Mouse (Mus musculus): ENCODE measurements around the gene B4galnt2. TPM values are rescaled to one million over a fixed set of nuclear protein-coding genes. Genes with fewer than 3 reads are reported as not detected.
"Not testable (repeated sequence)": the region's sequence is repeated elsewhere in the genome, so short reads cannot be mapped to it uniquely, and the experiment has no call there.

The B4galnt2 gene
- total RNA-seq, 1 experiment = 1.5 TPM

DNA sequence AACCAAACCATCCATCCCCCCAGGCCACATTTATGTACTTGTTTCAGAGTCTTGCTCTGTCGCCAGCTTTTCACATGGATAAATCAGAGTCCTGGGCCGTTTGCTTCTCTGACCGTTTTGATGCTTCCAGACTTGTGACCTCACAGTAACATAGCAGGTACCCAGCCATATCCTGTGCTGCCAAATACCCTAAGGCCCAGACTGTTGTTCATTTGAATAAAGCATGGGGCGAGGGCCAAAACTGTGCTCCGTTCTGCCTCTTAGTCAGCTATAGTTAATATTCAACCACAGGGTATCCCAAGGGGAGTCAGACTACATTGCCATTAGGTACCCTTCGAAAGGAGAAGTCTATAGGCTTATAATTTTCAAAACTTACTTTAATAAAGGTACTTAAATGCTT is 21.7 kb upstream of the B4galnt2 start:
- H3K27ac ChIP-seq (ENCODE audit: insufficient read depth, low read depth, low read length, poor library complexity, severe bottlenecking) = no peak overlapping the region
- H3K4me1 ChIP-seq (ENCODE audit: control insufficient read depth in 2 of 2, insufficient read depth in 2 of 2, low read length in 2 of 2, poor library complexity in 1 of 2) = peaks cover 0 to 7% of the 10 kb centered on the region in 2 experiments; a peak in 1 of 4 replicates
- no peak overlapping the region for H3K9ac ChIP-seq (ENCODE audit: insufficient read depth, low read depth, low read length, poor library complexity, severe bottlenecking)
- no peak for TF ChIP-seq ZNF384 (IDR thresholded peaks at IDR 0.05; ENCODE audit: low read depth, low read length)
- no peak for TF ChIP-seq CHD2 (IDR thresholded peaks at IDR 0.05; ENCODE audit: low read depth, low read length)
- TF ChIP-seq ZC3H11A (IDR thresholded peaks at IDR 0.05; ENCODE audit: borderline replicate concordance, low read depth, low read length) = no peak
- no peak for TF ChIP-seq HCFC1 (IDR thresholded peaks at IDR 0.05; ENCODE audit: borderline replicate concordance, insufficient read depth, low read length)
- TF ChIP-seq MAFK (IDR thresholded peaks at IDR 0.05; ENCODE audit: insufficient read depth, low read depth, low read length) = no peak
- in situ Hi-C loops (cut with MboI; ENCODE audit: low sequenced_read_pairs in 2 of 2, unreplicated experiment in 2 of 2) = no loop called here
- H3K9me3 ChIP-seq (ENCODE audit: control insufficient read depth, insufficient read depth, low read depth, low read length) = no peaks in the 10 kb centered on the region
- H3K36me3 ChIP-seq (ENCODE audit: control insufficient read depth, insufficient read depth, low read length, poor library complexity, severe bottlenecking) = no peaks in the 10 kb centered on the region
- no peak overlapping the region for H3K4me3 ChIP-seq (ENCODE audit: insufficient read depth in 1 of 2, low read depth in 1 of 2, low read length in 2 of 2, poor library complexity in 1 of 2, severe bottlenecking in 1 of 2)
- DNase-seq (ENCODE audit: low read depth, low spot score) = no peak

DNA sequence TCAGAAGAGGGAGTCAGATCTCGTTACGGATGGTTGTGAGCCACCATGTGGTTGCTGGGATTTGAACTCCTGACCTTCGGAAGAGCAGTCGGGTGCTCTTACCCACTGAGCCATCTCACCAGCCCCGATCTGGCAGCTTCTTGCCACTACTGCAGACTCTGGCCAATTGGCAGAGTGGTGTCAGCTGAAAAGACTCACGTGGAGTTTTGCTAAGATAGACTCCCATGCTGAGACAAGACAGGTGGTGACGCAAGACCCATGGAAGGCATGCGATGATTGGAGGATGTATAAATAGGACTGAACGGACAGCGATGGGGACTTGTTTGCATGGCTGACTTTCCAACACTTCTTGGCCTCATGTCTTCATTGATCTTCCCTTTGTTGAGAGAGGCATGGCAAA is 17.5 kb upstream of the B4galnt2 start:
- H3K9ac ChIP-seq (ENCODE audit: insufficient read depth, low read depth, low read length, poor library complexity, severe bottlenecking); in situ Hi-C loops (cut with MboI; ENCODE audit: low sequenced_read_pairs in 2 of 2, unreplicated experiment in 2 of 2); H3K27ac ChIP-seq (ENCODE audit: insufficient read depth, low read depth, low read length, poor library complexity, severe bottlenecking); H3K9me3 ChIP-seq (ENCODE audit: control insufficient read depth, insufficient read depth, low read depth, low read length); H3K4me3 ChIP-seq (ENCODE audit: insufficient read depth in 1 of 2, low read depth in 1 of 2, low read length in 2 of 2, poor library complexity in 1 of 2, severe bottlenecking in 1 of 2); H3K36me3 ChIP-seq (ENCODE audit: control insufficient read depth, insufficient read depth, low read length, poor library complexity, severe bottlenecking); H3K4me1 ChIP-seq (ENCODE audit: control insufficient read depth in 2 of 2, insufficient read depth in 2 of 2, low read length in 2 of 2, poor library complexity in 1 of 2); DNase-seq (ENCODE audit: low read depth, low spot score): not testable (repeated sequence)

DNA sequence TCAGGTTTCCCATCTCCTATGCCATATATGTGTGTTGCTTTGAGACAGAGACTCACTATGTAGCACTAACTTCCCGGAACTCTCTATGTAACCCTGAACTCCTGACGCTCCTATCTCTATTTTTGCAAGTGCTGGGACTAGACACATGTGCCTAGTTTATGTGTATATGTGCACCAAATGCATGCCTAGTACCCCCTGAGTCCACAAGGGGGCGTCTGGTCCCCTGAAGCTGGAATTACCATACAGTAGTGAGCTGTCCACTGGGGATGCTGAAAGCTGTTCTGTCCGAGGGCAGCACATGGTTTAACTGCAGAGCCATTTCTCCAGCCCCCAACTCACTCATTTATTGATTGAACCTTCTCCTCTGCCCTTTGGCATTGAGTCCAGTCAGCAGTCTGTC is 11.7 kb upstream of the B4galnt2 start:
- Histone ChIP-seq H3K4me3 (ENCODE audit: insufficient read depth in 1 of 2, low read depth in 1 of 2, low read length in 2 of 2, poor library complexity in 1 of 2, severe bottlenecking in 1 of 2) (no peak overlapping the region), H3K9me3 (ENCODE audit: control insufficient read depth, insufficient read depth, low read depth, low read length) (no peaks in the 10 kb centered on the region), H3K27ac (ENCODE audit: insufficient read depth, low read depth, low read length, poor library complexity, severe bottlenecking) (no peak overlapping the region), H3K36me3 (ENCODE audit: control insufficient read depth, insufficient read depth, low read length, poor library complexity, severe bottlenecking) (no peaks in the 10 kb centered on the region), H3K9ac (ENCODE audit: insufficient read depth, low read depth, low read length, poor library complexity, severe bottlenecking) (no peak overlapping the region), H3K4me1 (ENCODE audit: control insufficient read depth in 2 of 2, insufficient read depth in 2 of 2, low read length in 2 of 2, poor library complexity in 1 of 2) (peaks cover 3 to 7% of the 10 kb centered on the region in 2 experiments; a peak in 3 of 4 replicates)
- TF ChIP-seq ZNF384 (IDR thresholded peaks at IDR 0.05; ENCODE audit: low read depth, low read length) (no peak), ZC3H11A (IDR thresholded peaks at IDR 0.05; ENCODE audit: borderline replicate concordance, low read depth, low read length) (peak; percentile 72; the same call in 1 of the 2 replicates), MAFK (IDR thresholded peaks at IDR 0.05; ENCODE audit: insufficient read depth, low read depth, low read length) (0 out of 2 replicates have a peak, but pooled peaks have one; percentile 22)
- in situ Hi-C loops (cut with MboI; ENCODE audit: low sequenced_read_pairs in 2 of 2, unreplicated experiment in 2 of 2) = no loop called here
- DNase-seq (ENCODE audit: low read depth, low spot score) = peak; percentile 66

DNA sequence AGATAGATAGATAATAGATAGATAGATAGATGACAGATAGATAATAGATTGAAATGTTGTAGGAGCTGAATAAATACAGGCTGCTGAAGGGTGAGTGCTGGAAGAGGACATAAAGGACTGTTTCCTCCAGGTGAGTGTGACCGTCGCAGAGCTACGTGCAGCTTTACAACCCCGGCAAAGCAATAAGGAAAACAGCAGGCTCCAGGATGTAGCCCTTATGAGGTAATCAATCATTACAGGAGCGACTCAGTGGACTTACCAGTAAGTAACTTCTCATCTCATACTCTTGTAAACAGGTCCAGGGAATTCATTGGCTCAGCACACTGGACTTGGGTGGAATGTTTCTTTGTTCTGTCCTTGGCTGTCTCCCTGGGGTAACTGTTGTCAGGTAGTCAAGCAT is 11.3 kb upstream of the B4galnt2 start:
- Histone ChIP-seq H3K9me3 (ENCODE audit: control insufficient read depth, insufficient read depth, low read depth, low read length) (no peaks in the 10 kb centered on the region), H3K36me3 (ENCODE audit: control insufficient read depth, insufficient read depth, low read length, poor library complexity, severe bottlenecking) (no peaks in the 10 kb centered on the region), H3K4me3 (ENCODE audit: insufficient read depth in 1 of 2, low read depth in 1 of 2, low read length in 2 of 2, poor library complexity in 1 of 2, severe bottlenecking in 1 of 2) (no peak overlapping the region), H3K27ac (ENCODE audit: insufficient read depth, low read depth, low read length, poor library complexity, severe bottlenecking) (no peak overlapping the region), H3K9ac (ENCODE audit: insufficient read depth, low read depth, low read length, poor library complexity, severe bottlenecking) (no peak overlapping the region), H3K4me1 (ENCODE audit: control insufficient read depth in 2 of 2, insufficient read depth in 2 of 2, low read length in 2 of 2, poor library complexity in 1 of 2) (peaks cover 2 to 7% of the 10 kb centered on the region in 2 experiments; a peak in 3 of 4 replicates)
- no peak for DNase-seq (ENCODE audit: low read depth, low spot score)
- no peak for TF ChIP-seq HCFC1 (IDR thresholded peaks at IDR 0.05; ENCODE audit: borderline replicate concordance, insufficient read depth, low read length)
- no peak for TF ChIP-seq MAFK (IDR thresholded peaks at IDR 0.05; ENCODE audit: insufficient read depth, low read depth, low read length)
- TF ChIP-seq CHD2 (IDR thresholded peaks at IDR 0.05; ENCODE audit: low read depth, low read length) = no peak
- TF ChIP-seq ZNF384 (IDR thresholded peaks at IDR 0.05; ENCODE audit: low read depth, low read length) = no peak
- TF ChIP-seq ZC3H11A (IDR thresholded peaks at IDR 0.05; ENCODE audit: borderline replicate concordance, low read depth, low read length) = no peak
- in situ Hi-C loops (cut with MboI; ENCODE audit: low sequenced_read_pairs in 2 of 2, unreplicated experiment in 2 of 2) = no loop called here

DNA sequence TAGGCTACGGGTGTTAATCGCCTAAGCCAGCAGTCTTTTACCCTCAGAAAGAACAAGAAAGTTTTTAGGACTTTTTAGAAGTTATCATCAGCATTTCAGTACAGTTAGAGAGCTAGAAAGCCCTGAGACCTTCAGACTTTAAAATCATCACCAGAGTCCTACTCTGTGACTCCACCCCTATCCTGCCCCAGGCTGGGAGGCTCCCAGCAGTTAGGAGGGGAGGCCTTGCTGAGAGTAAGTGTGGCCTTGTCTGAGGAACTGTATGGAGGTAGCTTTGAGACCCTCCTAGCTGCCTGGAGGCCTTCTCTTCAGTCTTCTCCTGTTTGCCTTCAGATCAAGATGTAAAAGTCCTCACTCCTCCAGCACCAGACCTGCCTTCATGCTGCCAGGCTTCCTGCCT is 9.5 kb upstream of the B4galnt2 start:
- Histone ChIP-seq H3K4me3 (ENCODE audit: insufficient read depth in 1 of 2, low read depth in 1 of 2, low read length in 2 of 2, poor library complexity in 1 of 2, severe bottlenecking in 1 of 2) (no peak overlapping the region), H3K9me3 (ENCODE audit: control insufficient read depth, insufficient read depth, low read depth, low read length) (no peaks in the 10 kb centered on the region), H3K36me3 (ENCODE audit: control insufficient read depth, insufficient read depth, low read length, poor library complexity, severe bottlenecking) (no peaks in the 10 kb centered on the region), H3K4me1 (ENCODE audit: control insufficient read depth in 2 of 2, insufficient read depth in 2 of 2, low read length in 2 of 2, poor library complexity in 1 of 2) (peaks cover 2 to 7% of the 10 kb centered on the region in 2 experiments; a peak in 2 of 4 replicates), H3K27ac (ENCODE audit: insufficient read depth, low read depth, low read length, poor library complexity, severe bottlenecking) (no peak overlapping the region), H3K9ac (ENCODE audit: insufficient read depth, low read depth, low read length, poor library complexity, severe bottlenecking) (no peak overlapping the region)
- in situ Hi-C loops (cut with MboI; ENCODE audit: low sequenced_read_pairs in 2 of 2, unreplicated experiment in 2 of 2) = no loop called here
- no peak for DNase-seq (ENCODE audit: low read depth, low spot score)
- TF ChIP-seq HCFC1 (IDR thresholded peaks at IDR 0.05; ENCODE audit: borderline replicate concordance, insufficient read depth, low read length) (no peak), ZNF384 (IDR thresholded peaks at IDR 0.05; ENCODE audit: low read depth, low read length) (no peak), ZC3H11A (IDR thresholded peaks at IDR 0.05; ENCODE audit: borderline replicate concordance, low read depth, low read length) (no peak), MAFK (IDR thresholded peaks at IDR 0.05; ENCODE audit: insufficient read depth, low read depth, low read length) (no peak), CHD2 (IDR thresholded peaks at IDR 0.05; ENCODE audit: low read depth, low read length) (no peak)

DNA sequence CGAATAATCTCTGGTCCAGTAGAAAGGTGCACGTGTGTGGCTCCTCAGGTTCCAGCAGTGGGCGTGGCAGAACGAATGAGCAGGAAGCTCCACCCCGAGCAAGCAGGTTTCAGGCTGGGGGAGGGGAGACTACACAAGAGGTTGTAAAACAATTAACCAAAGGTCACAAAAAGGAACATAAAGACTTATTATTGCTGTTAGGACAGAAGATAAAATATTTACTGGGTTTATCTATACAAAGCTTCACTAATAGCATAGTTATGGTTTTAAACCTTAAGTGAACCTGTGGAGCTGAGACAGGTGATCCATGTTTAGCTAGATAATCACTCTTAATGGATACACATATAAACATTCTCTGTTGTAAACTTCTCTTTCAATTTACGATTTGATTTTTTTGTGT is 8.8 kb upstream of the B4galnt2 start:
- H3K9ac ChIP-seq (ENCODE audit: insufficient read depth, low read depth, low read length, poor library complexity, severe bottlenecking); H3K36me3 ChIP-seq (ENCODE audit: control insufficient read depth, insufficient read depth, low read length, poor library complexity, severe bottlenecking); H3K4me3 ChIP-seq (ENCODE audit: insufficient read depth in 1 of 2, low read depth in 1 of 2, low read length in 2 of 2, poor library complexity in 1 of 2, severe bottlenecking in 1 of 2); H3K9me3 ChIP-seq (ENCODE audit: control insufficient read depth, insufficient read depth, low read depth, low read length); H3K27ac ChIP-seq (ENCODE audit: insufficient read depth, low read depth, low read length, poor library complexity, severe bottlenecking); in situ Hi-C loops (cut with MboI; ENCODE audit: low sequenced_read_pairs in 2 of 2, unreplicated experiment in 2 of 2); DNase-seq (ENCODE audit: low read depth, low spot score); H3K4me1 ChIP-seq (ENCODE audit: control insufficient read depth in 2 of 2, insufficient read depth in 2 of 2, low read length in 2 of 2, poor library complexity in 1 of 2): not testable (repeated sequence)

Measured in ES-E14 (cell line).